Mouse (Mus musculus): ENCODE data around the gene Trim8.
A peak's percentile ranks its signal among the peaks of the same experiment; 100 is the strongest.

Trim8 gene

GRCm38 (mm10) chr19:46480624-46481345 lies 20.7 kb upstream of the Trim8 start:
- DNase-seq, result no peak

GRCm38 (mm10) chr19:46481352-46481751 lies 20.1 kb upstream of the Trim8 start:
- DNase-seq, result no peak

- no peak for DNase-seq
Observed at GRCm38 (mm10) chr19:46481756-46482155, 19.7 kb upstream of the Trim8 start.

- no peak for DNase-seq
Observed at GRCm38 (mm10) chr19:46482896-46483516, 18.5 kb upstream of the Trim8 start.

- DNase-seq, result no peak
Observed at GRCm38 (mm10) chr19:46483701-46484328, 17.7 kb upstream of the Trim8 start.

GRCm38 (mm10) chr19:46484518-46484917 lies 17.0 kb upstream of the Trim8 start:
- DNase-seq, result no peak

GRCm38 (mm10) chr19:46485847-46486246 lies 15.7 kb upstream of the Trim8 start:
- no peak for DNase-seq

GRCm38 (mm10) chr19:46486709-46487108 lies 14.8 kb upstream of the Trim8 start:
- no peak for DNase-seq

GRCm38 (mm10) chr19:46489448-46489847 lies 12.1 kb upstream of the Trim8 start:
- no peak for DNase-seq

GRCm38 (mm10) chr19:46490634-46491033 lies 10.9 kb upstream of the Trim8 start:
- DNase-seq, result no peak

- no peak for DNase-seq
Observed at GRCm38 (mm10) chr19:46495136-46495535, 6.4 kb upstream of the Trim8 start.

GRCm38 (mm10) chr19:46497230-46497629 lies 4.3 kb upstream of the Trim8 start:
- no peak for DNase-seq

GRCm38 (mm10) chr19:46499539-46499835 lies 2.0 kb upstream of the Trim8 start:
- no peak for DNase-seq

- peak; percentile 94 to 99 for DNase-seq
Observed at GRCm38 (mm10) chr19:46499836-46500580, 1.5 kb upstream of the Trim8 start.

- no peak for DNase-seq
Observed at GRCm38 (mm10) chr19:46500581-46501341, 741 bp upstream of the Trim8 start.

- peak; percentile 79 to 80 for DNase-seq
Observed at GRCm38 (mm10) chr19:46502069-46502455, 560 bp downstream of the Trim8 start.

GRCm38 (mm10) chr19:46502471-46503166 lies 1.1 kb downstream of the Trim8 start:
- DNase-seq, result peak; percentile 88 to 89

GRCm38 (mm10) chr19:46503351-46504084 lies 2.0 kb downstream of the Trim8 start:
- DNase-seq, result peak; percentile 78 to 87

GRCm38 (mm10) chr19:46504085-46504552 lies 2.6 kb downstream of the Trim8 start:
- DNase-seq, result no peak

GRCm38 (mm10) chr19:46504822-46505417 lies 3.4 kb downstream of the Trim8 start:
- DNase-seq, result no peak
